Mouse (Mus musculus) kidney, embryonic 14.5 days (tissue): ENCODE measurements at regions not wholly inside any gene's neighbourhood (a gene's known extent, or its start where the extent isn't known, plus 50 kb on each side); places are given as distances from the start of the nearest gene placed in this dataset.

ENCODE experiments used
- ATAC-seq: fragments of 200-750 bp; cut with Nextera tagmentation; 2 replicates; pipeline ENCODE4 v1.8.0; 2017; ENCODE audit warnings: moderate number of reproducible peaks, mild to moderate bottlenecking, moderate TSS enrichment, moderate library complexity; ENCODE audit not compliant: low FRiP score, low TSS enrichment
- H3K27ac ChIP-seq: fragments of 300-500 bp; sonication (generic); 2 replicates; pipeline ENCODE4 v1.5.1; 2014; ENCODE audit warnings: low read depth, mild to moderate bottlenecking, low read length, moderate library complexity, mixed read lengths
- H3K27me3 ChIP-seq: fragments of 300-500 bp; sonication (generic); 2 replicates; pipeline ENCODE4 v1.6.1; 2014; ENCODE audit warnings: mild to moderate bottlenecking, low read length; ENCODE audit not compliant: control insufficient read depth, insufficient read depth
- H3K36me3 ChIP-seq: fragments of 300-500 bp; sonication (generic); 2 replicates; pipeline ENCODE4 v1.6.1; 2014; ENCODE audit warnings: low read length, mixed read lengths; ENCODE audit not compliant: control insufficient read depth, insufficient read depth
- H3K4me1 ChIP-seq: fragments of 300-500 bp; sonication (generic); 2 replicates; pipeline ENCODE4 v1.6.1; 2014; ENCODE audit warnings: low read length, mixed read lengths; ENCODE audit not compliant: control insufficient read depth, insufficient read depth
- H3K4me2 ChIP-seq: fragments of 300-500 bp; sonication (generic); replicated peaks from 2 replicates; pipeline ENCODE4 v1.6.1; 2014; ENCODE audit warnings: low read depth, mild to moderate bottlenecking, low read length
- H3K4me3 ChIP-seq: fragments of 300-500 bp; sonication (generic); 2 replicates; pipeline ENCODE4 v1.5.1; 2014; ENCODE audit warnings: mild to moderate bottlenecking, low read length
- H3K9ac ChIP-seq: fragments of 300-500 bp; sonication (generic); 2 replicates; pipeline ENCODE4 v1.6.1; 2014; ENCODE audit warnings: low read depth, mild to moderate bottlenecking, low read length, moderate library complexity
- H3K9me3 ChIP-seq: fragments of 300-500 bp; sonication (generic); 2 replicates; pipeline ENCODE4 v1.6.1; 2016; ENCODE audit warnings: low read length; ENCODE audit not compliant: control insufficient read depth
- WGBS: fragments of 180-500 bp; shearing (Covaris S2); extraction: QIAGEN DNeasy Blood & Tissue Kit; methylation state at CpG from one replicate; pipeline ENCODE4 v1.1.7; 2014; 5-methylcytosine and 5-hydroxymethylcytosine counted together

- WGBS, result 80% methylated on average over 3 of the region's 3 CpGs
- H3K4me3 ChIP-seq, result no peak overlapping the region
- H3K27ac ChIP-seq, result no peak overlapping the region
- H3K9me3 ChIP-seq, result no peaks in the 10 kb centered on the region
- H3K4me1 ChIP-seq, result peaks cover 10% of the 10 kb centered on the region; the same call in 1 of the 2 replicates
- H3K9ac ChIP-seq, result no peak overlapping the region
- H3K36me3 ChIP-seq, result no peaks in the 10 kb centered on the region
- ATAC-seq, result no peak
- H3K27me3 ChIP-seq, result no peaks in the 10 kb centered on the region
- no peak overlapping the region for H3K4me2 ChIP-seq
Observed at GRCm38 (mm10) chr14:16962216-16962826, 143.4 kb upstream of the Rarb start.

- WGBS, result 9% methylated on average over 3 of the region's 3 CpGs
- peak; percentile 74; the same call in 1 of the 2 replicates for ATAC-seq
Observed at GRCm38 (mm10) chr14:16957802-16958201, 138.8 kb upstream of the Rarb start.

GRCm38 (mm10) chr14:16954511-16955443 lies 135.8 kb upstream of the Rarb start:
- WGBS, result 62% methylated on average over 6 of the region's 6 CpGs
- Histone ChIP-seq H3K9me3 (no peaks in the 10 kb centered on the region), H3K36me3 (no peaks in the 10 kb centered on the region), H3K27ac (no peak overlapping the region), H3K4me3 (no peak overlapping the region), H3K27me3 (no peaks in the 10 kb centered on the region), H3K9ac (no peak overlapping the region), H3K4me2 (no peak overlapping the region), H3K4me1 (peaks cover 10% of the 10 kb centered on the region; the same call in 1 of the 2 replicates)
- no peak for ATAC-seq

More at GRCm38 (mm10) chr14:16957802-16958201, 138.8 kb upstream of the Rarb start:
- H3K27me3 ChIP-seq, result no peaks in the 10 kb centered on the region
- H3K4me3 ChIP-seq, result no peak overlapping the region
- H3K4me2 ChIP-seq, result no peak overlapping the region
- no peak overlapping the region for H3K27ac ChIP-seq
- H3K4me1 ChIP-seq, result peaks cover 10% of the 10 kb centered on the region; the same call in 1 of the 2 replicates
- H3K9ac ChIP-seq, result no peak overlapping the region
- H3K9me3 ChIP-seq, result no peaks in the 10 kb centered on the region
- no peaks in the 10 kb centered on the region for H3K36me3 ChIP-seq

GRCm38 (mm10) chr14:16948736-16949135 lies 129.8 kb upstream of the Rarb start:
- Histone ChIP-seq H3K9me3 (no peaks in the 10 kb centered on the region), H3K27me3 (no peaks in the 10 kb centered on the region), H3K36me3 (no peaks in the 10 kb centered on the region), H3K4me2 (no peak overlapping the region), H3K4me1 (no peaks in the 10 kb centered on the region), H3K27ac (no peak overlapping the region), H3K9ac (no peak overlapping the region), H3K4me3 (no peak overlapping the region)
- WGBS, result 47% methylated on average over 1 of the region's 1 CpGs
- ATAC-seq, result no peak

- 74% methylated on average over 1 of the region's 1 CpGs for WGBS
- Histone ChIP-seq H3K4me2 (no peak overlapping the region), H3K36me3 (no peaks in the 10 kb centered on the region), H3K4me3 (no peak overlapping the region), H3K27me3 (no peaks in the 10 kb centered on the region), H3K9ac (no peak overlapping the region), H3K4me1 (no peaks in the 10 kb centered on the region), H3K9me3 (no peaks in the 10 kb centered on the region), H3K27ac (no peak overlapping the region)
- ATAC-seq, result no peak
Observed at GRCm38 (mm10) chr14:16944441-16944840, 125.5 kb upstream of the Rarb start.

- Histone ChIP-seq H3K4me3 (no peak overlapping the region), H3K36me3 (no peaks in the 10 kb centered on the region), H3K4me1 (no peaks in the 10 kb centered on the region), H3K27ac (no peak overlapping the region), H3K9me3 (no peaks in the 10 kb centered on the region), H3K4me2 (no peak overlapping the region), H3K27me3 (no peaks in the 10 kb centered on the region), H3K9ac (no peak overlapping the region)
- ATAC-seq, result no peak
- WGBS, result 43% methylated on average over 5 of the region's 5 CpGs
Observed at GRCm38 (mm10) chr14:16943531-16943930, 124.6 kb upstream of the Rarb start.

- WGBS, result 95% methylated on average over 2 of the region's 2 CpGs
- no peak overlapping the region for H3K4me2 ChIP-seq
- H3K9me3 ChIP-seq, result no peaks in the 10 kb centered on the region
Observed at GRCm38 (mm10) chr14:16927136-16927535, 108.2 kb upstream of the Rarb start.

GRCm38 (mm10) chr14:16901534-16902147 lies 82.7 kb upstream of the Rarb start:
- H3K27me3 ChIP-seq, result no peaks in the 10 kb centered on the region
- H3K4me3 ChIP-seq, result no peak overlapping the region
- H3K4me1 ChIP-seq, result 0 out of 2 replicates have a peak, but pooled peaks cover 9% of the 10 kb centered on the region
- peak; percentile 54 for ATAC-seq
- no peak overlapping the region for H3K9ac ChIP-seq
- H3K9me3 ChIP-seq, result no peaks in the 10 kb centered on the region
- no peak overlapping the region for H3K27ac ChIP-seq
- WGBS, result 33% methylated on average over 9 of the region's 9 CpGs
- H3K4me2 ChIP-seq, result no peak overlapping the region
- no peaks in the 10 kb centered on the region for H3K36me3 ChIP-seq

More at GRCm38 (mm10) chr14:16927136-16927535, 108.2 kb upstream of the Rarb start:
- no peak overlapping the region for H3K9ac ChIP-seq
- no peak overlapping the region for H3K27ac ChIP-seq
- no peak overlapping the region for H3K4me3 ChIP-seq
- no peaks in the 10 kb centered on the region for H3K36me3 ChIP-seq
- H3K4me1 ChIP-seq, result no peaks in the 10 kb centered on the region
- no peaks in the 10 kb centered on the region for H3K27me3 ChIP-seq
- no peak for ATAC-seq
